Mouse (Mus musculus) neural tube, embryonic 12.5 days (tissue): ENCODE data around the gene Smox. TPM values are rescaled to one million over a fixed set of nuclear protein-coding genes. Genes with fewer than 3 reads are reported as not detected.

ENCODE experiments used
- ATAC-seq: fragments of 200-750 bp; cut with Nextera tagmentation; 2 replicates; pipeline ENCODE4 v1.8.0; 2017; ENCODE audit warnings: low read depth, mild to moderate bottlenecking, moderate TSS enrichment, moderate library complexity; ENCODE audit not compliant: low FRiP score
- H3K27ac ChIP-seq: fragments of 300-500 bp; sonication (generic); 2 replicates; pipeline ENCODE4 v1.5.1; 2016
- H3K27me3 ChIP-seq: fragments of 300-500 bp; sonication (generic); replicated peaks from 2 replicates; pipeline ENCODE4 v1.6.1; 2016; ENCODE audit warnings: mild to moderate bottlenecking
- H3K36me3 ChIP-seq: fragments of 300-500 bp; sonication (generic); 2 replicates; pipeline ENCODE4 v1.6.1; 2016; ENCODE audit warnings: mild to moderate bottlenecking
- H3K4me1 ChIP-seq: fragments of 300-500 bp; sonication (generic); 2 replicates; pipeline ENCODE4 v1.6.1; 2016
- H3K4me2 ChIP-seq: fragments of 300-500 bp; sonication (generic); replicated peaks from 2 replicates; pipeline ENCODE4 v1.6.1; 2016; ENCODE audit warnings: mild to moderate bottlenecking
- H3K4me3 ChIP-seq: fragments of 300-500 bp; sonication (generic); 2 replicates; pipeline ENCODE4 v1.5.1; 2016
- H3K9ac ChIP-seq: fragments of 300-500 bp; sonication (generic); 2 replicates; pipeline ENCODE4 v1.6.1; 2016; ENCODE audit warnings: mild to moderate bottlenecking
- H3K9me3 ChIP-seq: fragments of 300-500 bp; sonication (generic); 2 replicates; pipeline ENCODE4 v1.6.1; 2016; ENCODE audit warnings: mild to moderate bottlenecking
- WGBS: fragments of 180-500 bp; shearing (Covaris S2); methylation state at CpG from one replicate; pipeline ENCODE4 v1.1.7; 2016; 5-methylcytosine and 5-hydroxymethylcytosine counted together
- polyA plus RNA-seq: library from polyadenylated mRNA; unstranded; fragments of >200 nt; fragmentation: Nextera tagmentation; extraction: Ambion mirVana; gene quantifications from 2 replicates; pipeline ENCODE4 v1.2.1, GENCODE M21; 2016

Gene Smox
- polyA plus RNA-seq, 1 experiment from 2014 or later = 46.6 TPM

DNA sequence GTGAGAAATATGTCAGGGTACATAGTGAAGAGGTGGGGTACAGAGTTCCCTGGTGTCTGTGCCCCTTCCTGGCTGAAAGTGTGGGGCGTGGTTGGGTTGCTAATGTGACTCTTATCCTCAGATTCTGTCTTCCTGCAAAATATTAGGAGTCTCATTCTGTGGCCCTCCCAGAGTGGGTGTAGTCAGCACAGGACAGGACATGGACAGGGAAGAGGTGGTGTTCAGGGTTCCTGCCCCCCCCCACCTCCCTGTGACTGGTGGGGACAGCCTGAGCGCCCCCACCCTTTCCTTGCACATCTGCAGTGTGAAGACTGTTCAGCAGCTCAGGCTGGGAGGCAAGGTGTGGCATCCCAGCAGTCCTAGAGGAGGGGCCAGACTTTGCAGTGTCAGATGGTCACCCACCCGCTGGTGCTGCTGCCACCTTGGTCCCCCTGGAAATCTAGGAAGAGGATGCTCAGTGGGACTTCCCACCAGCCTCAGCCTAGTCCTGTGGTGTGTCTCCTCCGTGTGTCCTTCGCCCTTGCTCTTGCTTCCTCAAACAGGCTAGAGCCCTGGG lies 8.1 kb downstream of the Smox start:
- no peak overlapping the region for H3K4me2 ChIP-seq
- no peak overlapping the region for H3K4me3 ChIP-seq
- H3K27ac ChIP-seq = no peak overlapping the region
- WGBS = 67% methylated on average over 5 of the region's 5 CpGs
- no peaks in the 10 kb centered on the region for H3K36me3 ChIP-seq
- no peak for ATAC-seq
- H3K27me3 ChIP-seq = no peaks in the 10 kb centered on the region
- peaks cover 20% of the 10 kb centered on the region; the same call in 1 of the 2 replicates for H3K4me1 ChIP-seq
- H3K9me3 ChIP-seq = no peaks in the 10 kb centered on the region
- no peak overlapping the region for H3K9ac ChIP-seq

DNA sequence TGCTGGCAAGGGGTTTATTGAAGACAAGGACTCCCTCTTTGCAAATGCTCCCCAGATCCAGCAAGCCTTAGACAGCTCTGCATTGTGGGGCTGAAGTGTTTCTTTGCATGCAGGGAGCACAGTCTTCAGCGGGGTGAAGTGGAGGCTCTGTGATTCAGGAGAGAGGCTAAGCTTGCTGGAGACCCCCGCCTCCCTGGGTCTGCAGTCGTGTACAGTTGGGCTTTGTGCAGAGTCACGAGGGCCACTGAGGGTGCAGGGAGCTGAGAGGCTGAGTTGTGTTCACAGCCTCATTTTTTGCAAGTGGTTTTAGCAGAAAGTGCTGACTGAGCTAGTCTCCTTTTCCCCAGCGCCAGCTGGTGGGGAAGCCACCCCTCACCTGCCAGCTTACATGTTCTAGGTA lies 10.6 kb downstream of the Smox start:
- no peaks in the 10 kb centered on the region for H3K36me3 ChIP-seq
- WGBS = 59% methylated on average over 5 of the region's 5 CpGs
- no peak overlapping the region for H3K4me3 ChIP-seq
- peaks cover 33% of the 10 kb centered on the region for H3K4me1 ChIP-seq
- ATAC-seq = no peak
- H3K27me3 ChIP-seq = no peaks in the 10 kb centered on the region
- H3K9me3 ChIP-seq = no peaks in the 10 kb centered on the region
- no peak overlapping the region for H3K9ac ChIP-seq
- no peak overlapping the region for H3K27ac ChIP-seq
- H3K4me2 ChIP-seq = no peak overlapping the region

DNA sequence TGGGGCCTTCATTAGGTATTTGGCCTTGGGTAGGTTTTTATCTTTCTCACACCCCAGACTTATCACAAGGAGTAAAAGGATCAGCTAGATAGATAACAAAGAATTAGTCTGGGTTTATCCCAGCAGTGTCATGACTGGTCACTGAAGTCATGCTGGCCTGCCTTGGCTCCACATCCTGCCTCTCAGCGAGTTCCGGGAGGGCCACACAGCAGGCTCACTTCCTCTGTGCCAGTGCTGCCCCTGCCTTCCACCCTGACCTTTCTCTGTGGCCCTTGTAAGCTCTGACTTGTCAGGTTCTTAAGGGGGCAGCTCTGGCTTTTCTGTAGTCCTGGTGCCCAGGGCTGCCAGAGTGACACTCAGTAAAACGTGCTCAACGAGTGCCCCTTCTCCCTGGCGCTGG lies 11.3 kb downstream of the Smox start:
- H3K9ac ChIP-seq = no peak overlapping the region
- 75% methylated on average over 5 of the region's 5 CpGs for WGBS
- no peak overlapping the region for H3K4me2 ChIP-seq
- no peak overlapping the region for H3K27ac ChIP-seq
- H3K4me1 ChIP-seq = peaks cover 36% of the 10 kb centered on the region
- no peaks in the 10 kb centered on the region for H3K9me3 ChIP-seq
- no peak for ATAC-seq
- H3K4me3 ChIP-seq = no peak overlapping the region
- no peaks in the 10 kb centered on the region for H3K36me3 ChIP-seq
- H3K27me3 ChIP-seq = no peaks in the 10 kb centered on the region

DNA sequence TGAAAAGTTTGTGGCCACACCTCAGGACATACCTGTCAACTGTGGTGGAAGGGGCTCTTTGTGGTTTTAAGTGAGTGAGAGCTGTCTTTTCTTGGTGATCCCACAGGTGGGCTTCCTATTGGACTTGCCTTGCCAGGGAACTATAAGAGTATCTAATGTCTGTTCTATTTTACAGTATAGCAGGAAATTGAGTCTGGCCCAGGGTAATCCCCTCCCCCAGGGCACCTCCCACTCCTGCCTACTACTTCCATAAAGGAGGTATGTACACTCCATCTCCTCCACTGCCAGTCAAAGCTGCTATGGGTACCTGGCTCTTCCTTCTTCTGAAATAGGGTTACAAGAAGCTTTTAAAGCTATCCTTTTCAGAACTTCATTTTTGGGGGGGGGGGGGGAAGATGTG lies 14.1 kb downstream of the Smox start:
- Histone ChIP-seq H3K36me3 (no peaks in the 10 kb centered on the region), H3K4me3 (no peak overlapping the region), H3K4me1 (peaks cover 45% of the 10 kb centered on the region), H3K9ac (no peak overlapping the region), H3K27ac (no peak overlapping the region), H3K27me3 (no peaks in the 10 kb centered on the region), H3K9me3 (no peaks in the 10 kb centered on the region), H3K4me2 (no peak overlapping the region)
- ATAC-seq = no peak

DNA sequence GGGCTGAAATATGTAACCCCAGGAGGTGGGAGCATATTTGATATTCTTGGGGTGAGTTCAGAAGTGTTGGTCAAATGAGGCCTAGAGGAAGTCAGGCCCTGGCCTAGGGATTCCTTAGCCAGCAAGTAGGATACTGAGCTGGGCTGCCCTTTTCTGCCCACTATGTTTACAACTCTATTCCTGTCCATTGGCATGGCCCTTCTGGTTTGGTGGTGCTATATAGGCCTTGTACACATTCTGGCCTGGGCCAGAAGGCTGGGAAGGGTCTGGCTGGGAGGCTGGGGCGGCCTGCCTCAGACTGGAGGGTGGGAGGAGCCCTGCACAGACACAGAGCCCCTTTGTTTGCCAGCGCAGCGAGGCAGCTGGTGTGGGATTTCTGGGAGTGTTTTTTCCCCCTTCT lies 15.1 kb downstream of the Smox start:
- H3K9me3 ChIP-seq = no peaks in the 10 kb centered on the region
- 6% methylated on average over 3 of the region's 3 CpGs for WGBS
- H3K36me3 ChIP-seq = no peaks in the 10 kb centered on the region
- no peaks in the 10 kb centered on the region for H3K27me3 ChIP-seq
- no peak overlapping the region for H3K4me3 ChIP-seq
- H3K9ac ChIP-seq = 0 out of 2 replicates have a peak overlapping the region, but pooled peaks have one; percentile 38
- ATAC-seq = peak; percentile 78
- 0 out of 2 replicates have a peak overlapping the region, but pooled peaks have one; percentile 6 for H3K4me2 ChIP-seq
- peak overlapping the region; percentile 43; the same call in 1 of the 2 replicates for H3K27ac ChIP-seq
- H3K4me1 ChIP-seq = peaks cover 38% of the 10 kb centered on the region

DNA sequence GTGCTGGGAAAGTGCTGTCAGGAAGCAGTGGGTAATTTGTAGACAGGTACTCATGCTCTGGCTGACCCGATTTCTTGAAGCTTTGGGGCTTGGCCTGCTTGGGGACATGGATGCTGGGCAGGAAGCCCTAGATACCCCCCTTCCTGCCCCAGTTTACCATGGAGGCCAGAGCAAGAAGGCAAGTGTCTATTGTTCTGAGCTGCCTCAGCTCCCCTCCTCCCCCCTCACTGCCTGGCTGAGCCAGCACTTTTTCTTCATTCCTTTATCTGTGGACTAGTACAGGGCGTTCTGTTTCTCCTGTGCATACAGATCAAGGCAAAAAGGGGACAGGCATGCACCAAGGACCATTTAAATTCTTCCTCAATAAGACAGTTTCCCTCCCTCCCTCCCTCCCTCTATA lies 17.2 kb downstream of the Smox start:
- Histone ChIP-seq H3K36me3 (no peaks in the 10 kb centered on the region), H3K4me3 (no peak overlapping the region), H3K4me2 (no peak overlapping the region), H3K27ac (no peak overlapping the region), H3K9ac (no peak overlapping the region), H3K4me1 (peaks cover 30% of the 10 kb centered on the region), H3K9me3 (no peaks in the 10 kb centered on the region), H3K27me3 (no peaks in the 10 kb centered on the region)
- no peak for ATAC-seq
- WGBS = 64% methylated on average over 2 of the region's 2 CpGs

DNA sequence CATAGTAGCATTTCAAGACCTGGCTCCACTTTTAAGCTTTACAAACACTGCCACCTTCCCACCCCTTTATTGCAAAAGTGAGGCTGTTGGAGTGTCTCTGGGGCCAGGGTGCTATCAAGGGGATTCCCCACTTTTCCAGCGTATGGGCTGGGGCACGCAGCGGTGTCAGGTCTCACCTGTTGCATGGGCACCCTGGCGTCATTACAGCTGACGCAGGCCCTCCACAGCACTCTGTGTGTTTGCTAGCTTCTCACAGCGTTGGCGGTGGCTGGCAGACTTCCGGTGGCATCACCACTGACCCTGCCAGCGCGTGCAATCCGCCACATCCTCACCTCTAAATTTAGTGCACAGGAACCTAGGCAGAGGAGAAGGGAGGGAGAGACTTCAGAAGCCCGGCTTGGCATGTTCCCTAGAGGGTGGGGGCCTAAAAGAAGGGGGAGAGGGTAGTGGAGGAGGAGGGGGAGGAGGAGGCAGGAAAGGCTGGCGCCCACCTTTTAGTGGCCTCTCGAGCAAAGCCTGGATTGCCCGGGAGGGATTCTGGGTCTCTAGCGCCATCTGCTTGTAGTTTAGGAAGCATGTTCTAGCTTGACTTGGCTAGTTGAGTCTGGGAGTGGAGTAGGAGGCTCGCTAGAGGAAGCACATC lies 18.5 kb downstream of the Smox start:
- no peak overlapping the region for H3K9ac ChIP-seq
- no peaks in the 10 kb centered on the region for H3K9me3 ChIP-seq
- WGBS = 21% methylated on average over 17 of the region's 17 CpGs
- peaks cover 30% of the 10 kb centered on the region for H3K4me1 ChIP-seq
- no peaks in the 10 kb centered on the region for H3K27me3 ChIP-seq
- H3K27ac ChIP-seq = no peak overlapping the region
- peak; percentile 28 for ATAC-seq
- H3K4me2 ChIP-seq = peak overlapping the region; percentile 48
- H3K4me3 ChIP-seq = no peak overlapping the region
- no peaks in the 10 kb centered on the region for H3K36me3 ChIP-seq

DNA sequence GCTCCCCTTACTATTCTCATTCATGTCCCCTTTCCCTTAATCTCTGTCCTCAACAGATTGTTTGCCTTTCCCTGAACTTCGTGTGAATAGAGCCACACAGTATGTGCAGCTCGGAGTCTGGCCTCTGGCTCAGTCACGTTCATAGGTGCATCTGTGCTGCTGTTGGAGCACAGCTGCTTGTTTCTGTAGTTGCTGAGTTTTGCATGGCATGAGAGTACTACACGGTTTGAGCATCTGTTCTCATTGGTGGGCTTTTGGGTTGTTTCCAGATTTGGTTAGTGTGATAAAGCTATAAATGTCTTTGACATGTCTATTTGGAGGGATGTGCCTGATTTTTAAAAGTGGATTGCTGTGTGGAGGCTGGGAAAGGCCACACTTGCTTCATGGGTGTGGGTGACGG lies 19.2 kb downstream of the Smox start:
- H3K4me3 ChIP-seq = no peak overlapping the region
- ATAC-seq = no peak
- H3K27ac ChIP-seq = no peak overlapping the region
- H3K4me2 ChIP-seq = no peak overlapping the region
- H3K36me3 ChIP-seq = no peaks in the 10 kb centered on the region
- peaks cover 30% of the 10 kb centered on the region for H3K4me1 ChIP-seq
- H3K27me3 ChIP-seq = no peaks in the 10 kb centered on the region
- WGBS = 80% methylated on average over 5 of the region's 5 CpGs
- H3K9me3 ChIP-seq = no peaks in the 10 kb centered on the region
- no peak overlapping the region for H3K9ac ChIP-seq

DNA sequence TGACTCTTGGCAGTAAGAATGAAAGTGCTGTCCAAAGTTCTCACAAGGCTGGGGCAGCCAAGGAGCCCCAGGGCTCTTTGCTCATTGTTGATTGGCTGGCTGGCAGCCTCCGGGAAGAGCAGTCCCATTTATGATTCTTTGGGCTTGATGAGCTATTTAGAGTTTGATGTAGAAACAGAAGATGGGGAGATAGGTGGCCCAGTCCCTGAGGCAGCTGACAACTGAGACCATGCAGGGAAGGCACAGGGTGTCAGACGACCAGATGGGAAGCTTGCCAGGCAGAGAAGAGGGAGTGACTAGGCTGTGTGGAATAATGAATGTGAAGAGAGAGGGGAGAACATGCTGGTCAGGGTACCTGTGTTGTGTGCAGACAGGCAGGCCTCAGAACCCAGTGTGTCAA lies 22.2 kb downstream of the Smox start:
- Histone ChIP-seq H3K4me3 (no peak overlapping the region), H3K36me3 (peaks cover 5% of the 10 kb centered on the region; the same call in 1 of the 2 replicates), H3K4me1 (peaks cover 9% of the 10 kb centered on the region), H3K27ac (no peak overlapping the region), H3K9ac (no peak overlapping the region), H3K9me3 (no peaks in the 10 kb centered on the region), H3K4me2 (no peak overlapping the region), H3K27me3 (no peaks in the 10 kb centered on the region)
- 61% methylated on average over 2 of the region's 2 CpGs for WGBS
- ATAC-seq = no peak

DNA sequence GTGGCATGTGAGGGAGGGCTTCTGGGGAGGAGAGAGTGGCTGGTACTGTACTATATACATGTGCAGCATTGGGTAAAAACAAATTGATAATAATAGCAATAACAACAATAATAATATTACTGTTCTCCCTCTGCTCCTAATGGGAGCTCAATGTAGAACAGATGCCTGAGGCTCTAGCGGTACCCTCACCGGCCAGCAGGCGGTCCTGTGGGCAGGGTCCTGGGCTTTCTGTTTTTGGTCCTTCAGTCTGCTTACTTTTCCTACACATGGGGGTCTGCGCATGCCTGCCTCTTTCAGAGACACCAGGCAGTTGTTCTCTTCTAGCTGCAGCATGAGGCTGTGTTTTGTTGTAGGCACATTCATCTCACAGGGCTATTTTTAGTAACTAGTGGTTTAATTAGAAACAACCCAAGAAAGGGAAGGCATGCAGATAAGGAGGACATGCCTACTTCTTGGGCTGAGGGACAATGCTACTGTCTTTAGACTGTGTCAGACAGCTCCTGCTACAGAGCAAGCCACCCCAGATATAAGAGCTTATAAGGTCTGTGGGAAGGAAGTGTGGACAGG lies 22.8 kb downstream of the Smox start:
- WGBS = 92% methylated on average over 4 of the region's 4 CpGs
- Histone ChIP-seq H3K4me2 (no peak overlapping the region), H3K9me3 (no peaks in the 10 kb centered on the region), H3K27me3 (no peaks in the 10 kb centered on the region), H3K4me3 (no peak overlapping the region), H3K36me3 (peaks cover 5% of the 10 kb centered on the region; the same call in 1 of the 2 replicates), H3K9ac (no peak overlapping the region), H3K27ac (no peak overlapping the region), H3K4me1 (peaks cover 7% of the 10 kb centered on the region)
- ATAC-seq = no peak

DNA sequence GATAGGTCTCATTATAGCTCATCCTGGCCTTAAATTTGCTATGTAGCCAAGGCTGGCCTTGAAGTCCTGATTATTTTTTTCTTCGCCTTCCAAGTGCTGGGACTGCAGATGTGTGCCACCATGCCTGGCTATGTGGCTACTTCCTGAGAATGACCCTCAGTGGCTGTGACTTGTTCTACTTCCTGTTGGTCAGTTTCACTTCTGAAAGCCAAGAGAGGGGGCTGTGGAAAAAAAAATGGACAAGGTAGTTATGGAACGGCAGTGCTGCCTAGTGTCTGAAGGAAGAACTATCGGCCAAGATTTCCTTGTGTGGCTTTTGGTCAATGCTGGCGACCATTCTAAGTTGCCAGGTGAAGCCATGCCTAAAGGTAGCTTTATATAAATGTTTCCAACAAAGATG lies 26.3 kb downstream of the Smox start:
- Histone ChIP-seq H3K27me3 (no peaks in the 10 kb centered on the region), H3K4me1 (no peaks in the 10 kb centered on the region), H3K36me3 (peaks cover 20% of the 10 kb centered on the region), H3K9ac (no peak overlapping the region), H3K9me3 (no peaks in the 10 kb centered on the region), H3K27ac (no peak overlapping the region), H3K4me2 (no peak overlapping the region), H3K4me3 (no peak overlapping the region)
- ATAC-seq = no peak
- 84% methylated on average over 4 of the region's 4 CpGs for WGBS

DNA sequence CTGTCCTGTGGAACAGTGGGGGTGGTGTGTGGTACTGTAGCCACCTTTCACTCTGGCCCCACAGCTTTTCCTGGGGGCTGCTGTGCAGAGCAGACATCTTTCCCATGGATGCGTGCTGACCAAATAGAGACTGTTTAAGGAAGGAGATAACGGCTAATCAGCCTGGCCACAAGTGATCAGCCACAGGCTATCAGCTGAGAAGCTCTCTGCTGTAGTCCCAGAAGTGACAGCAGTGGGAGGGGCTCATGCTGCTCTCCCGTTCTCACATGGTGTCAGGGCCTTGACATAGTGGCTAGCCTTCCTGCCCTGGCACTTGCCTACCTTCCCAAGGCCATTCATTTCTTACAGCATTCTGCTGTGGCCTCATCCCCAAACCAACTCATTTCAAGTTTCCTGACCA lies 27.5 kb downstream of the Smox start:
- ATAC-seq = no peak
- Histone ChIP-seq H3K4me2 (no peak overlapping the region), H3K4me3 (no peak overlapping the region), H3K27me3 (no peaks in the 10 kb centered on the region), H3K4me1 (no peaks in the 10 kb centered on the region), H3K9ac (no peak overlapping the region), H3K9me3 (no peaks in the 10 kb centered on the region), H3K36me3 (peaks cover 20% of the 10 kb centered on the region), H3K27ac (no peak overlapping the region)
- 69% methylated on average over 3 of the region's 3 CpGs for WGBS

DNA sequence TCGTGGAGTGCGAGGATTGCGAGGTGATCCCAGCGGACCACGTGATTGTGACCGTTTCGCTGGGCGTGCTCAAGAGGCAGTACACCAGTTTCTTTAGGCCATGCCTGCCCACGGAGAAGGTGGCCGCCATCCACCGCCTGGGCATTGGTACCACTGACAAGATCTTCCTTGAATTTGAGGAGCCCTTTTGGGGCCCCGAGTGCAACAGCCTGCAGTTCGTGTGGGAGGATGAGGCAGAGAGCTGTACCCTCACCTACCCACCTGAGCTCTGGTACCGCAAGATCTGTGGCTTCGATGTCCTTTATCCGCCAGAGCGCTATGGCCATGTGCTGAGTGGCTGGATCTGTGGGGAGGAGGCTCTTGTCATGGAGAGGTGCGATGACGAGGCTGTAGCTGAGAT lies 29.4 kb downstream of the Smox start:
- Histone ChIP-seq H3K4me2 (no peak overlapping the region), H3K4me3 (no peak overlapping the region), H3K9me3 (no peaks in the 10 kb centered on the region), H3K9ac (no peak overlapping the region), H3K36me3 (peaks cover 24% of the 10 kb centered on the region), H3K27ac (no peak overlapping the region), H3K27me3 (no peaks in the 10 kb centered on the region), H3K4me1 (no peaks in the 10 kb centered on the region)
- ATAC-seq = no peak
- 97% methylated on average over 19 of the region's 19 CpGs for WGBS
